Mouse (Mus musculus) activated CD4-positive, CD25-positive, alpha-beta regulatory T cell (primary cell): Measurements from ENCODE around the gene Scaf11. TPM values are rescaled to one million over a fixed set of nuclear protein-coding genes. Genes with fewer than 3 reads are reported as not detected.

Experiments used
- polyA plus RNA-seq, 2 experiments: library from polyadenylated mRNA; unstranded; fragments of 100-300 nt; shearing (Covaris generic); gene quantifications; one replicate each; pipeline ENCODE4 v1.2.1; 2017

The Scaf11 gene
- 100 to 1,000 TPM in 1 of 2 experiments, 10 to 100 TPM in 1; 85.9 to 101 TPM for polyA plus RNA-seq

GRCm38 (mm10) chr15:96460730-96461540 is at the start of gene Scaf11:
Scaf11 (minus strand) TSS chr15:96460843.

Other genes with a start within 250 kb of the Scaf11 start
- 10 to 100 TPM; 21.2 to 34.7 TPM for gene Arid2, start 173.3 kb downstream of the Scaf11 start, polyA plus RNA-seq
- gene Slc38a1, start 182.1 kb upstream of the Scaf11 start, polyA plus RNA-seq = 10 to 100 TPM; 58.0 to 60.2 TPM
- 10 to 100 TPM; 62.4 to 83.0 TPM for gene Slc38a2, start 238.9 kb upstream of the Scaf11 start, polyA plus RNA-seq